Mouse (Mus musculus) frontal cortex, postnatal 14 days (tissue): ENCODE results near the gene Srsf7.
"Not testable (repeated sequence)": the region's sequence is repeated elsewhere in the genome, so short reads cannot be mapped to it uniquely, and the experiment has no call there.

Experiments
- DNase-seq, 2 experiments: peaks; one replicate each; pipeline ENCODE4 v3.0.0; 2022; ENCODE audit warnings: low spot score in 2 of 2

Srsf7 gene

DNA sequence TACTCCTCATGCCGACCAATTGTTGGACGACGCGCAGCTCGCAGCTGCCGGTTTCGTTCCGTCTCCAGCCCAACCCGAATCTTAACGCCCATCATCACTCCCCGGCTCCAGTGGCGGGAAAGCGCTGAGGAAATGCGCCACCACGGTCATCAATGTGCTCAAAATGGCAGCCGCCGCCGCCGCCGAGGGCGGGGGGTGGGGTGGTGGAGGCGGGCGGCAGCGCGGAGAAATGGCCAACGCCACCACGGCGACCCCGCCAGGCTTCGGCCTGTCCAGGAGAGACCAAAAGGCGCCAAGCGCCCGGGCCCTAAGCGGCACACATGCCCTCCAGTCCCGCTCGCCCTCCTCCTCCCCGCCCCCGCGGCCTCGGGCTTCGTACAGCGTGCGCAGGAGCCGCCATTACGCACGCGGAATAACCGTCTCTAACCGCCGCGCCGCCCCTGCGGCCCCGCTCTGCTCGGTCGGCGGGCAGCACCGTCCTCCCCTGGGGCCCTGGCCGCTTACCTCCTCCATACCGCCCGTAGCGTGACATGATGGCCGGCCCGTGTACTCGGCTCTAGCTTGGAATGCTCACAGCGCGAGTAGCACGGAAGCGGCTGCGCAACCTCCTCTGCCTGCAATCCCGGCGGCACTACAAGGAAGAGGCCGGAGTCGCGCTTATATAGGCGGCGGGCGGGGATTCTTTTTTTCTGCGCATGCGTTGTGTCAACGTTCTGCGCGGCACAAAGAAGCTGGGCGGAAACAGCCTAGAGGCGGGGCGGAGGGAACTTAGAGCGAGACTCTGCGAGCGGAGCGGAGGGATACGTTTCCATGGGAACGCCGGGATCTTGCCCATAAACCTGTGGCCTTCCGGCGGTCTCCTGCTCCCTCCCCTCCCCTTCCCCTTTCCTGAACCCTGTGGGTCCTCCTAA, at the start of gene Srsf7, which contains the start of gene Ttc39d:
Gene Srsf7 (minus strand): TSS at position 637 of the 911 bp plus-strand sequence.
Gene Ttc39d (plus strand): TSS at position 790 of the 911 bp plus-strand sequence.
- DNase-seq = peak; percentile 97 to 98

DNA sequence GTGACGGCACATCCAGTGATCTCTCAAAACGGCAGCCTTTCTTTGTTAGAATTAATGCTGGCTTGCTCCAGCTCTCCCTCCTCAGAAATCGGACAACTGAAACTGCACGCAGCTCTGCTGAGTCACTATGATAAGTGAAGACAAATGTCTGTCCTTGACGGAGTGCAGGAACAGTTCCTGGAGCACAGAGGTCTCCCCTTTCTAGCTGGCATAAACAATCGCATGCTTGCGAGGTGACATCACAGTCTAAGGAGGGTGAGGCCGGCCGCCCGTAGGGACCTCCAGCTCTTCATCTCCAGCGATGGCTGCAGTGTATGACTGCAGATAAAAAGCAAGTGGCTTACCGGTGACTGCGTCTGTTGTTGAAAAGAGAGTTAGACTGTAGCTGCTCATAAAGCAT, 48.1 kb upstream of the Srsf7 start:
- DNase-seq = no peak

DNA sequence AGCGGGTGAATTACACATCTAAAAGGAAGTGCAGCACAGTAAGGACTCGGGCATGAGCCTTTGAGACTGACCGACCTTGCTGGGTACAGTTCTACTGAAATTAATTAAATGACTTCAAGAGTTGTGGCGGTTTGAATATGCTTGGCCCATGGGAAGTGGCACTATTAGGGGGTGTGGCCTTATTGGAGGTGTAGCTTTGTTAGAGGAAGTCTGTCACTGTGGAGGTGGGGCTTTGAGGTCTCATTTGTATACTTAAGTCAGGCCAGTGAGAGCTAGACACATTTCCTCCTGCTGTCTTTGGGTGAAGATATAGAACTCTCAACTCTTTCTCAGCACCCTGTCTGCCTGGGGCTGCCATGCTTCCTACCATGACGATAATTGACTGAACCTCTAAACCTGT, 47.3 kb upstream of the Srsf7 start:
- DNase-seq = no peak

DNA sequence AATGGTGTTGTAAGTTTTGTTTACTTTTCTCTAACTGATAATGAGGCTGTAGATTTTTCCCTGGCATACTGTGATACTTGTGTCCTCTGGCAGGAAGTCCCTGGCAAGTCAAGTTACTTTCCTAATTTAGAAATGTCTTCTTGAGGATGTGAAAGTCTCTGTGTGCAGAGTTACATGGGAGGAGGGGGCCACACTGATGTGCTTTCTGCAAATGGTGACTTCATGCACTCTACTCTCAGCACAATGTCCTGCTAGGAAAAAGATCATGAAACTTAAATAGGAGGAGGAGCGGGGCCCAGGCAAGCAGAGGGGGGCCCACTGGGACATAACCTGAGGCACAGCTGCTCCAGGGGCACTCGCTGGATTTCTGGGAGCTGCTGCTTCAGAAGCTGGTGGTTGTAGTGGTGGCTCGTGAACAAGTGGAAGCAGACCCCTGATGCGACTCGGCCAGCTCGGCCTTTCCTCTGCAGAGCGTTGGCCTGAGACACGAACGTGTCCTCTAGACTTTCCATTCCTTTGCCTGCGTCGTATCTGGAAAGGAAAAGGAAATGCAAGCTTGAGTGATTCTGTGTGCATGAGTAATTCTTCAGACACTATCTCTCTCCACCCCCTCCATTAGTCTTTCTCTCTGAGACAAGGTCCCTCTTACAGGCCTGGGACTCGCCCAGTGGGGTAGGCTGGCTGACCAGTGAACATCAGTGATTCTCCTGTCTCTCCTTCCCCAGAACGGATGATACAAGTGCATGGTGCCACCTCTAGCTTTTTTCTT, 45.8 kb upstream of the Srsf7 start:
- no peak for DNase-seq

DNA sequence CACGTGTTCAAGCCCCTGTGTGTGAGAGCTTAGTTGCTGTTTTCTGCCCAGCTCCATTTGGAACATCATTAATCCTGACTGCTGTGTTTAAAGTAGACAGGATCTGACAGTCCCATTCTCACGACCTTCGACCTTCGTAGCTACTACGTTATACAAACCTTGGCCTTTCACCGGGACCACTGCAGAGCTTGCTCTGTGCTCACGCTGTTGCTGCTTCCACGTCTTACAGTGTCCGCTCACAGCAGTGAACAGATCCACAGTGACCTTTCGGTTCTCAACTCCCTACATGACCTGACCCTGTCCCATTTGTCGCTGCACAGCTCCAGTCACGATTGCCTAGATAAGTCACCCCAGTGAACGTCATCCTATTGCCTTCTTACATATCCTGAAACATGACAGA, 36.0 kb upstream of the Srsf7 start:
- DNase-seq = no peak

DNA sequence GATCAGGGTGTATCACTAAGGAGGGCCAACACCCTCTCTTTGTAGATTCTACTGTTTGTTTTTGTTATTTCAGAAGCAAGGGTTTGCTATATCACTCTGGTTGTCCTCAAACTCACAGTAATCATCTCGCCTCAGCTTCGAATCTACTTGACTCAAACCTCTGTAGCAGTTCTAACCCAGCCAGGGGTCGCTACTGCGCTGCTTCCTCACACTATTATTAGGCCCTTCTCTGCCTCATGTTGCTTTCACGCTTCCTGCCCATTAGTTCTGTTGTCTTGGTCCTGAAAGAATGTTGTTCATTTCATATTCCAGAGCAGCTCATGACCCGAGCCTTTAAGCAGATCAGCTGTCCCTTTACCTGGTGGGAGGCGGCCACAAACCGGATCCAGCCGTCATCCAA, 34.5 kb upstream of the Srsf7 start:
- no peak for DNase-seq

DNA sequence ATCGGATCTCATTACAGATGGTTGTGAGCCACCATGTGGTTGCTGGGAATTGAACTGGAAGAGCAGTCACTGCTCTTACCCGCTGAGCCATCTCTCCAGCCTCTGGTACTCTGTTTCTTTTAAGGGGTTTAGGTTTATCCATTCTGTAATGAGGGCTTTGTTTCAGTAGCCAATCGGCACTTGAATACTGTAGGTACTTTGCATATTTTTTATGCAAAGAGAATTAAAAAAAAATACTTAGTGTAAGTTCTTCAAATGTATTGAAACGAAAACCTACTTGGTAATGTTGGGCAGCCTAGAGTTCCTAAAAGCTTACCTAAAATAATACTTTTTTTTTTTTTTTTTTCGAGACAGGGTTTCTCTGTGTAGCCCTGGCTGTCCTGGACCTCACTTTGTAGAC, 30.4 kb upstream of the Srsf7 start:
- no peak for DNase-seq

DNA sequence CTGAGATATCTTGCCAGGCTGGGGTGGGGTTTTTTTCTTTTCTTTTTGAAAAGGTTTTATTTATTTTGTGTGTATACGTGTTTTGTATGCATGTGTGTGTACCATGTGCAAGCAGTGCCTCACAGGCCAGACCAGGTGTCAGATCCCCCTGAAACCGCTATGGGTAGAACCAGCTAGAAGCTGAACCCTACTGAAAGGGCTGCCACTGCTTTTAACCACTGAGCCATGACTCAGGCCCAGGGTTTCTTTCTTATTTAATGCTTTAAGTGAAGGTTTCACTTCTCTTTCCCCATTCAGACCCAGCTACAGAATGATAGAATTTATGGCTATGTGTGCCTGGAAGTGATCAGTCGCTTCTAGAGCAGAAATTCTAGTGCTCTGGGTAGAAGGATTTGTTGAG, 29.7 kb upstream of the Srsf7 start:
- no peak for DNase-seq

DNA sequence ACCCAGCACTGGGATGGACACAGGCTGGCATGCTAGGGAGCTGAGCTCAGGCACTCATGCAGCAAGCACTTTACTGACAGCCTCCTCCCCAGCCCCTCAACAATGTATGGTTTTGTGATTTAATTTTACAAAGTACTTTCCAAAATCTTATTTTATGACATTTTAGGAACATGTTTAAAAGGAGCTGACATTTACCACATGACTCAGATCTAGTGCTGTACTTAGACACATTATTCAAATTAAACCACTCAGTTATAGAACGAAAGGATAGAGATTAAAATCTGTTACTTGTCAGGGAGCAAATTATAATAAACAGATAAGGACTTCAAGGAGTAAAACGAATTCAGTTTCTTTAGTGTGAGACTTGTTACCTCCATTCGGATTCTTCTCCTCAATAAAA, 28.4 kb upstream of the Srsf7 start:
- DNase-seq = no peak

DNA sequence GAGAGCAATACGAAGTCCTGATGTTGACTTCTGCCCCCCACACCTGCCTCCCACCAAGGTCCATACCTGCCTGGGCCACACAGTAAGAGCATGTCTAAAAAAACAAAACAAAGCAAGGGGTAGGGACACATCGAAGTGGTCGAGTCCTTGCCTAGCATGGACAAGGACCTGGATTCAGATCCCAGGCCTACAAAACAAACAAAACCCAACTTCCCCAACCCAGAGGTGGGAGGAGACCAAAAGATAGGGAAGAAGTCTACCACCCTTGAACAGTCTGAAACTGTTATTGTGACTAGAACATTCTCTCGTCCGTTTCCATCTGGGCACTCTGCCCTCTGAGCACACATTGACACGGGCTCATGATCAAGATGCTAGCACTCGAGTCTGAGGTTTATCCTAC, 27.3 kb upstream of the Srsf7 start:
- DNase-seq = no peak

DNA sequence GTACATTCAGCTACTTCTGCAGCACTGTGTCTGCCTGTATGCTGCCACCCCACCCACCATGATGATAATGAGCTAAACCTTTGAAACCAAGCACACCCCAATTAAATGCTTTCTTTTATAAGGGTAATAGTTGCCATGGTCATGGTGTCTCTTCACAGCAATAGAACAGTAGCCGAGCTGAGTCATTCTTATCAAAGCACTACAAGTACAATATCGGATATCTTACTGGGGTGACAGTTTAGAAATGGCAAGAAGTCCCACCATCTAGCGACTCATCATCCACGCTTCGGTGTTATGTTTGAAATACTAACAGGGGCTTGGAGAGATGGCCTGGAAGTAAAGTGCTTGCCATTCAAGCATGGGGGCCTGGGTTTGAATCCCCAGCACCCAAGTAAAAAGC, 26.7 kb upstream of the Srsf7 start:
- DNase-seq = no peak

DNA sequence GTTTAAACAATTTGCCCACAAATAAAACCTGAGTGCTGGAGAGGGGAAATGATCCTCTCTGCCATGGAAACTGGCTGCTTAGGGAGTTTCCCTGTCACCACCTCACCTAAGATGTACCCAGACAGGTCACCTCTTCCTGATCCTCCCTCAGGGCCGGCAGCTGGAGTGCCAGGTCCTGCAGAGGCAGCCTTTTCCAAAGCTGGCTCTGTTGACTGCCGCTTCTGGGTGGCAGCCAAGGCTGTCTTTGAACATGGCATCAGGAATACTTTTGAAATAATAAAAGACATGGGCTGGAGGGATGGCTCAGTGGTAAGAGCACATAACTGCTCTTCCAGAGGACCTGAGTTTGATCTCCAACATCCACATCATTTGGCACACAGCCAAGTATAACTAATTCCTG, 22.3 kb upstream of the Srsf7 start:
- no peak for DNase-seq

DNA sequence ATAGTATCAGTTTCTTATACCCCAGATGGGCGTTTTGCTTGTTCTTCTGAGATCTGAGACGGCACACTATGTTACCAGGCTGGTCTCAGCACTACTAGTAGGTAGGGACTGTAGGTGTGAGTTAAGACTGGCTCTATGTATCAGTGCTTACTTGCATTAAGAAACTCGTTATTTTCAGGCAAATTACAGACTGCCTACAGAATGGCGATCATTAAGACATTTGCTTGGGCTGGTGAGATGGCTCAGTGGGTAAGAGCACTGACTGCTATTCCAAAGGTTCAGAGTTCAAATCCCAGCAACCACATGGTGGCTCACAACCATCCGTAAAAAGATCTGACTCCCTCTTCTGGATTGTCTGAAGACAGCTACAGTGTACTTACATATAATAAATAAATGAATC, 18.0 kb upstream of the Srsf7 start:
- DNase-seq = not testable (repeated sequence)

DNA sequence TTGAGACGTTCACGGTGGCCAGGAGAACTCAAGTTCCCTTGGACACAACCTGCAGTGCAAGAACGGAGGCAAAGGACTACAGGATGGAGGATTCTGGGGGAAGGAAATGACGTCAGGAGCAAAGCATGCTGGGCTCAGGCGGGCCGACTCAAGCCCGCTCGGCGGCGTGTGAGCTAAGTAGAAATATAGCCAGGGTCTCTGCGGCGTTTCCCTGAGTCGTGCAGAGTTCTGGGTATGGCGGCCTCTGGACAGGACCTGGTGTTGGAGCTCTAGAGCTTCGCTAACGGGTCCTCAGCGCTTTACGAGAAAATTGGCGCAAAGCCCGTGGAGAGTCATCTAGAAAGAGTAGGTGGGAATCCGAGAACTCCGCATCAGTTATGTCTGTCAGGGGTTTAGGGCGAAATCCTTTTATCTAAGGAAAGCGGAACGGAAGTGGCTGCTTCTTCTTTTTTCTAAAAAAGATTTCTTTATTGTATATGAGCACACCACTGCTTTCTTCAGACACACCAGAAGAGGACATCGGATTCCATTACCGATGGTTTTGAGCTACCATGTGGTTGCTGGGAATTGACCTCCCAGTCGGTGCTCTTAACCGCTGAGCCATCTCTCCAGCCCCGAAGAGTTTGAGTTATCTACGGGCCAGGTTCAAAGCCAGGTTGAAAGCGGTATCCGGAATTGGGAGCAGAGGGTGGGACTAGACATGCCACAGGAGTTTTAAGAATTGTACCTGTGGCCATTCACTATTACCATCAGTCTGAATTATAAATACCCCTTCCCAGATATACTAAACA, 17.4 kb upstream of the Srsf7 start, which contains the start of gene Gemin6:
Gene Gemin6 (plus strand): TSS at position 116 of the 791 bp plus-strand sequence.
- peak; percentile 73 to 76 for DNase-seq

DNA sequence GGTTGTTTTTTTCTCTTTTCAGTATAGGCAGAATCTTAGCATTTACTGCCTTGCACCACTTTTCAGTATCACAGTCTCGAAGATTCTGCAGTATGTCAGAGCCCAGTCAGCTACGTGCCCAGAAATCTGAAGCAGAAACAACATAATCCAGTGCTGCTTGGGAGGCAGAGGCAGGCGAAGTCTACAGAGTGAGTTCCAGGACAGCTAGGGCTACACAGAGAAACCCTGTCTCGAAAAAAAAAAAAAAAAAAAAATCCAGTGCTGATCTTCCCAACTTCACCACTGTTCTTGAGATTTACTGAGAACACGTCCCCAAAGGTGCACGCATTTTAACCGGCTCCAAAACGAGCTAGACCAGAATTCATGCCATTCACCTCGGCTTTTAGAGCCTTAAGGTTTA, 16.7 kb upstream of the Srsf7 start:
- DNase-seq = no peak

DNA sequence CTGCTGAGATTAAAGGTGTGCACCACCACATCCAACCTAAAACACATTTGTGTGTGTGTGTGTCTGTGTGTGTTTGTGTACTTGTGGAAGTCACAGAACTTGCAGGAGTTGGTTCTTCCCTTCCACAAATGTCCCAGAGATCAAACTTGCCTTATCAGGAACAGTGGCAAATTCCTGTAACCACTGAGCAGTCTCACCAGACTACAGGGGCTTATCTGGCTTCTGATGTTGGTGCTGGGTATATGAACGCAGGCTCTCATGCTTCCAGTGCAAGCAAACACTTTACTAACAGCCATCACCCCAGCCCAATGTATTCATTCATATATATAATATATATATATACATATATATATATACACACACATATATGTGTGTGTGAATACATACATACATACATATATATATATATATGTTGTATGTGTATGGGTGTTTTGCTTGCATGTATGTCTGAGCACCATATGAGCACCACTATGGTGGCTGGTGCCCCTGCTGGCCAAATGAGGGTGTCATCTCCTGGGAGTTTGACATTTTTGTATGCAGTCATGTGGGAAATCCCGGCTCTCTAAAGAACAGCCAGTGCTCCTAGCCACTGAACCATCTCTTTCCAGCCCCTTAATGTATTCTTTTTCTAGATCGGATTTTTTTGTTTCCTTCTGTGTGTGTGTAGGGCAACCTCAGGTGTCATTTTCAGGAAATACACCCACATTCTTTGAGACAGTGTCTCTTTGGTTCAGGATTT, 15.0 kb upstream of the Srsf7 start:
- DNase-seq = no peak

DNA sequence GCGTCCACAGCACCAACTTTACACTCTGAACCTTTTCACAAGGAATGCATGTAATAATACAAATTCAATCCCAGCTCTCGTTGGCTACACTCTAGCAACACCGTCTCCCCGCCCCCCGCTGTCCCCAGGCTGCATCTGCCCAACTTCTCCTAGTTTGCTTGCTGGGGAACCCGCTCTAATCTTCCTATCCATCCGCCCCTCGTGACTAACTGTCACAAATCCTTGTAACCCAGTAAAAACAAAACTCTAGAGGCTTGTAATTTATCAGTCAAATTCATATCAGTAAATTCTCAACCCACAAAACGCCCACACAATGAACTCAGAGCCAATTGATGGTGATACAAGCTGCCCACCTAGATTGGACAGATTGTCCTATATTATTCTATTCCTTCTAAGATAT, 14.1 kb upstream of the Srsf7 start:
- DNase-seq = no peak

DNA sequence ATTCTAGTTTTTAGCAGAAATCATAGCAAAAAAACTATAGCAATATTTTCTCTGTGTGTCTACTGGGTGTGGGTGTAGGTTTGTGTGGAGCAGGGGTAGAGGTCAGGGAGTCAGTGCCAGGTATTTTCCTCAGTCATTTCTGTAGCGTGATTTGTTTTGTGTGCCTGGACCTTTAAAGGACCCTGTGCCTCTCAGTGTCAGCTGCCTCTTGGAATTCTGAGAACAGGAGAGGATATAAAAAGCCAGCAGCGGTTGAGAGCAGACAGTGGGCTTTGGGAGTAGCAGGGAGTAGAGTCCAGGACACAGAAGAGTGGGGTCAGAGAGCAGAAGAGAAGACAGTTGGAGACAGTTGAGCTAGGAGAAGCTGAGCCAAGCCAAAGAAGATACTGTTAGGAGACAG, 13.0 kb upstream of the Srsf7 start:
- DNase-seq = no peak

DNA sequence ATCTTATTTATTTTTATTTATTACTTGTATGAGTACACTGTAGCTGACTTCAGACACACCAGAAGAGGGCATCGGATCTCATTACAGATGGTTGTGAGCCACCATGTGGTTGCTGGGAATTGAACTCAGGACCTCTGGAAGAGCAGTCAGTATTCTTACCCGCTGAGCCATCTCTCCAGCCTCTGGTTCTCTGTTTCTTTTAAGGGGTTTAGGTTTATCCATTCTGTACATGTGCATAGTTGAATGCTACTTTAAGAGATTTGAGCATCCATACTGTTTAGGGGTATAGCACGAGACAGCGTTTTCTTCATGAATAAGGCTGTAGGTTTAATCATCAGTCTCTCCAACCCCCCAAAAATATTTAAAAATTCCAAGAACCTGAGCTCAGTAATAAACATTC, 6.9 kb upstream of the Srsf7 start:
- not testable (repeated sequence) for DNase-seq

DNA sequence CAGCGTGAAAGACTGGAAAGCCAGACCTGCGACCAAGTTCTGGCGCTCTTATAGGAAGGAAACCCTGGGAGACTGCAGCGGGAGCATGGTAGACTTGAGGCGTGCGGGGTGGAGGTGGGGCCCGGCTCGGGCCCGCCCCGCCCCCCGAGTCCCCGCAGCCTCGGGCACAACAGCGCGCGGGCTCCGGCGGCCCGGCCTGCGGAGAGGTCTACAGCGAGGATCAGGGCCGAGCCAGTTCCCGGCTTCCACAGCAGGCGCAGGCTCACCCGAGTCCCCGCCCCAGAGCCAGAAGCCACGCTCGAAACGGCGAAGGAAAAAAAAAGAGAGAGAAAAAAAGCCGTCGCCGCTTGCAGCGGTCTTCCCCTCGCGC, 821 bp downstream of the Srsf7 start:
- DNase-seq = no peak

DNA sequence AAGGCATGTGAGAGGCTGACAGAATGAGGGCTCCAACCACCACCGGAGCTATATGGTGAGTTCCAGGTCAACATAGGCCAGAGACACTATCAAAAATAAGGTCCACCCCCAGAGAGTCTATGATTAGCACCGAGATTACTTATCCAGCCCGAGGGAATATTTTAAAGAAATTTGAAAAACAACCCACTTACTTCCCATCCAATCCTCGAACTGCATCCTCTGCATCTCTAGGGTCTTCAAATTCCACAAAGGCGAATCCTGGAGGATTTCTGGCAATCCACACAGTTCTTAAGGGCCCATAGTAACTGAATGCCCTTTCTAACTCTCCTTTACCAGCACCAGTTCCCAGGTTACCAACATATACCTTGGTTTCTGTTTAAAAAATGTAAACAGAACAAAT, 1.4 kb downstream of the Srsf7 start:
- no peak for DNase-seq
